Mouse (Mus musculus) cerebellum, postnatal 36 days (tissue): ENCODE results near the gene Runx2.
A peak's percentile ranks its signal among the peaks of the same experiment; 100 is the strongest.

Experiments
- DNase-seq, 2 experiments: peaks; one replicate each; pipeline ENCODE4 v3.0.0; 2021 to 2022; ENCODE audit warnings: mixed read lengths in 2 of 2

Runx2 gene

GRCm38 (mm10) chr17:44709516-44710252 is 104.9 kb downstream of the Runx2 start:
- no peak for DNase-seq

- DNase-seq, result no peak
Observed at GRCm38 (mm10) chr17:44707956-44708355, 106.6 kb downstream of the Runx2 start.

- DNase-seq, result no peak
Observed at GRCm38 (mm10) chr17:44706531-44706930, 108.1 kb downstream of the Runx2 start.

GRCm38 (mm10) chr17:44702506-44703298 is 111.9 kb downstream of the Runx2 start:
- no peak for DNase-seq

GRCm38 (mm10) chr17:44701531-44701930 is 113.1 kb downstream of the Runx2 start:
- no peak for DNase-seq

- no peak for DNase-seq
Observed at GRCm38 (mm10) chr17:44700326-44700725, 114.3 kb downstream of the Runx2 start.

- no peak for DNase-seq
Observed at GRCm38 (mm10) chr17:44697053-44697452, 117.5 kb downstream of the Runx2 start.

GRCm38 (mm10) chr17:44693552-44693951 is 121.0 kb downstream of the Runx2 start:
- DNase-seq, result no peak

- DNase-seq, result no peak
Observed at GRCm38 (mm10) chr17:44691517-44691916, 123.1 kb downstream of the Runx2 start.

GRCm38 (mm10) chr17:44690410-44691035 is 124.1 kb downstream of the Runx2 start:
- no peak for DNase-seq

GRCm38 (mm10) chr17:44688306-44688705 is 126.3 kb downstream of the Runx2 start:
- no peak for DNase-seq

- DNase-seq, result no peak
Observed at GRCm38 (mm10) chr17:44685514-44685913, 129.1 kb downstream of the Runx2 start.

- no peak for DNase-seq
Observed at GRCm38 (mm10) chr17:44683026-44683425, 131.6 kb downstream of the Runx2 start.

- DNase-seq, result no peak
Observed at GRCm38 (mm10) chr17:44677782-44678181, 136.8 kb downstream of the Runx2 start.

- DNase-seq, result no peak
Observed at GRCm38 (mm10) chr17:44672806-44673205, 141.8 kb downstream of the Runx2 start.

GRCm38 (mm10) chr17:44671946-44672692 is 142.5 kb downstream of the Runx2 start:
- peak; percentile 47 to 56 for DNase-seq

- no peak for DNase-seq
Observed at GRCm38 (mm10) chr17:44669985-44670384, 144.6 kb downstream of the Runx2 start.

- DNase-seq, result no peak
Observed at GRCm38 (mm10) chr17:44667346-44667745, 147.3 kb downstream of the Runx2 start.

- DNase-seq, result no peak
Observed at GRCm38 (mm10) chr17:44663872-44664271, 150.7 kb downstream of the Runx2 start.

- no peak for DNase-seq
Observed at GRCm38 (mm10) chr17:44663208-44663607, 151.4 kb downstream of the Runx2 start.

GRCm38 (mm10) chr17:44662080-44662706 is 152.4 kb downstream of the Runx2 start:
- DNase-seq, result no peak

- no peak for DNase-seq
Observed at GRCm38 (mm10) chr17:44660121-44660806, 154.3 kb downstream of the Runx2 start.
